Mouse (Mus musculus) limb, embryonic 11.5 days (tissue): Measurements from ENCODE around the gene Tmed5. TPM values are rescaled to one million over a fixed set of nuclear protein-coding genes. Genes with fewer than 3 reads are reported as not detected.

Source experiments
- ATAC-seq: fragments of 200-750 bp; cut with Nextera tagmentation; 2 replicates; pipeline ENCODE4 v1.8.0; 2017; ENCODE audit warnings: low read depth; ENCODE audit not compliant: insufficient number of reproducible peaks, low FRiP score, low TSS enrichment
- DNase-seq: peaks from one replicate; pipeline ENCODE4 v3.0.0-alpha.2; 2015; ENCODE audit warnings: low spot score
- H3K27ac ChIP-seq: fragments of 300-500 bp; sonication (generic); replicated peaks from 2 replicates; pipeline ENCODE4 v1.5.1; 2014; ENCODE audit warnings: low read depth, mild to moderate bottlenecking, low read length
- H3K27me3 ChIP-seq: fragments of 300-500 bp; sonication (generic); 2 replicates; pipeline ENCODE4 v1.6.1; 2014; ENCODE audit warnings: mild to moderate bottlenecking, low read length, mixed read lengths; ENCODE audit not compliant: control insufficient read depth, insufficient read depth
- H3K36me3 ChIP-seq: fragments of 300-500 bp; sonication (generic); 2 replicates; pipeline ENCODE4 v1.6.1; 2014; ENCODE audit warnings: mild to moderate bottlenecking, low read length, moderate library complexity, mixed read lengths; ENCODE audit not compliant: control insufficient read depth, insufficient read depth
- H3K4me1 ChIP-seq: fragments of 300-500 bp; sonication (generic); 2 replicates; pipeline ENCODE4 v1.6.1; 2014; ENCODE audit warnings: low read length, mixed read lengths; ENCODE audit not compliant: control insufficient read depth, insufficient read depth
- H3K4me2 ChIP-seq: fragments of 300-500 bp; sonication (generic); 2 replicates; pipeline ENCODE4 v1.6.1; 2014; ENCODE audit warnings: low read depth, mild to moderate bottlenecking, moderate library complexity; ENCODE audit not compliant: severe bottlenecking
- H3K4me3 ChIP-seq: fragments of 300-500 bp; sonication (generic); 2 replicates; pipeline ENCODE4 v1.5.1; 2014; ENCODE audit warnings: low read depth, low read length
- H3K9ac ChIP-seq: fragments of 300-500 bp; sonication (generic); 2 replicates; pipeline ENCODE4 v1.6.1; 2014; ENCODE audit warnings: mild to moderate bottlenecking, low read length
- H3K9me3 ChIP-seq: fragments of 300-500 bp; sonication (generic); 2 replicates; pipeline ENCODE4 v1.6.1; 2016; ENCODE audit warnings: low read length; ENCODE audit not compliant: control insufficient read depth
- WGBS: fragments of 180-500 bp; shearing (Covaris S2); extraction: QIAGEN DNeasy Blood & Tissue Kit; methylation state at CpG from one replicate; pipeline ENCODE4 v1.1.7; 2014; 5-methylcytosine and 5-hydroxymethylcytosine counted together
- polyA plus RNA-seq: library from polyadenylated mRNA; unstranded; fragments of >200 nt; fragmentation: Nextera tagmentation; extraction: Ambion mirVana; gene quantifications from 2 replicates; pipeline ENCODE4 v1.2.1, GENCODE M21; 2014

The Tmed5 gene
- polyA plus RNA-seq, 1 experiment from 2014 or later = 28.1 TPM

DNA sequence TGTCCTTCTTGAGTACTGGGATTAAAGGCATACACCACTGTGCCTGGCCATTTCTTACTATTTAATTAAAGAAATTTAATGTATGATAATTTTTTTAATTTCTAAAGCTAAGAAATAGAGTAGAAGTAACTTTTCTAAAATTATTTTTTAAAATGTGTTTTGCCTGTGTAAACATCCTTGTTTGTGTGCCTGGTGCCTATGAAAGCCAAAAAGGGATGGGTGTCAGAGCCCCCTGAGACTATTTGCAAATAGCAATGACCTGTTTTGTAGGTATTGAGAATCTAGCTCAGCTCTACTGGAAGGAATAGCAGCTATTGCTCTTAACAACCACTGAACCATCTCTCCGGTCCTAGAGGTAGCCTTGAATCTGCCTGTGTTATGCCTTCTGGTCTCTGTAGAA, 60.1 kb downstream of the Tmed5 start:
- H3K9me3 ChIP-seq = no peaks in the 10 kb centered on the region
- no peaks in the 10 kb centered on the region for H3K4me1 ChIP-seq
- WGBS = 87% methylated on average over 1 of the region's 1 CpGs
- DNase-seq = no peak
- H3K9ac ChIP-seq = no peak overlapping the region
- no peak overlapping the region for H3K4me3 ChIP-seq
- no peak for ATAC-seq
- no peaks in the 10 kb centered on the region for H3K27me3 ChIP-seq
- no peak overlapping the region for H3K4me2 ChIP-seq
- H3K36me3 ChIP-seq = peaks cover 19% of the 10 kb centered on the region
- no peak overlapping the region for H3K27ac ChIP-seq

DNA sequence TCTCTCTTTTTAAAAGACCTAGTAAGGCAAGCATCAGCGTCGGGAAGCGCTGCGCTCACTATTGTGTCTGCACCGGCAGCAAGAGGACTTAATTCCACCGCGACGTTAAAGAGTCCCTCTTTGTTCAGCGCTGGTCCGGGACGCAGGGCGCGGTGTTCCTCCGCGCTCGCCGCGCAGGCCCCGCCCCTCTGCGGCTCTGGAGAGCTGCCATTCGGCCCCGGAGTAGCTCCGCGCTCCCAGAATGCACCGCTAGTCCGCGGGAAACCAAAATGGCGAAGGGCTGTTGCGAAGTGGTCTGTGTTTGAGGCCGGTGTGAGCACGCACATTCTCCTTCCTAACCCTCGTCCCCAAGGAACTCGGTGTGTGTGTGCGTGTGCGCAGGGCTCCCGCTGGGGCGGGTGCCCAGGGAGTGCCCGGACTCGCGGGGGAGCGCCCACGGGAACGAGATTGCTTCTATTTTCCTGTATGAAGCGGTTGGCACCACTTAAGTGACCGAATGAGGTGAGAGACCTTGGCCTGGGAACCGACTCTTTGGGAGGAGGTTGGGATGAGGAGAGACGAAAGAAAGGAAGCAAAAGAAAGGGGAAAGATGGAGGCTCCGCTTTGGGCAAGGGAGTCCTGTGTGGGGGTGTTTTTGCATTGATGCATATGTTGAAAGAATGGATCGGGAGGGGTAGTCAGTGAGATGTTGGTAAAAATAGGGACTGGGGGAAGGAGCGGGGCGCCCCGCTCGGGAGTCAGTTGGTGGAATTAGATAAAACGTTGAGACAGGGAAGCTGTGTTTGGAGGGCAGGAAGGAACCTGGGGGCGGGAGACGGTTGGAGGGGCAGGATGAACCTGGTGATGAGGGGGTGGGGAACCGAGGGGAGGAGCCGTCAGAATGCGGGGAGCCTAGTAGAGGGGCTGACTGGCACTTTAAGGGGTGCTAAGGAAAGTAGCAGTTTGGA, 66.7 kb downstream of the Tmed5 start, which contains the start of gene Mtf2:
Gene Mtf2 (plus strand): TSS at position 210 of the 947 bp plus-strand sequence.
- no peaks in the 10 kb centered on the region for H3K9me3 ChIP-seq
- no peaks in the 10 kb centered on the region for H3K27me3 ChIP-seq
- ATAC-seq (peak; percentile 95), DNase-seq (peak; percentile 97)
- peak within 1 kb of the TSS; percentile 99 for H3K9ac ChIP-seq
- H3K4me2 ChIP-seq = peak within 1 kb of the TSS; percentile 61
- peak within 1 kb of the TSS; percentile 87 for H3K27ac ChIP-seq
- peaks cover 7% of the 10 kb centered on the region for H3K36me3 ChIP-seq
- H3K4me3 ChIP-seq = peak within 1 kb of the TSS; percentile 98
- H3K4me1 ChIP-seq = no peaks in the 10 kb centered on the region
- under 1% methylated on average over 59 of the region's 59 CpGs for WGBS

DNA sequence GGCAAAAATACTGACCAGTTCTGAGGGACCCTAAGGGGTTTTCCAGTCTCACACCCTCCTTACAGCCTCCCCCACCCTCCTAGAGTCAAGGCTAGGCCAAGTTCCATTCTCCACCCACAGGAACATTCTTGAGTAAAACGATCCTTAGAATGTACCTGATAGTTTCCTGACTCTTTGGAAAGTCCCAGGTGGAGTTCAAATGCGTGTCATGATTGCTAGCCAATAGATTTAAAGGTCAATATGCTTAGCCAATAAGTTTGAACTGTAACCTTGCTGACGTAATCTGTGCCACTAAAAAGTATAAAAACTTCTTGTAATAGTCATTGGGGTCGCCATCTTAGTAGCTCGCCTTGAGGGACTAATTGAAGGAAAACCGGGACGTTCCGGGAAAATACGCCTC, 72.0 kb downstream of the Tmed5 start:
- H3K9ac ChIP-seq = no peak overlapping the region
- H3K36me3 ChIP-seq = no peaks in the 10 kb centered on the region
- ATAC-seq (no peak), DNase-seq (no peak)
- no peak overlapping the region for H3K4me3 ChIP-seq
- no peaks in the 10 kb centered on the region for H3K9me3 ChIP-seq
- H3K27me3 ChIP-seq = no peaks in the 10 kb centered on the region
- no peak overlapping the region for H3K27ac ChIP-seq
- 95% methylated on average over 9 of the region's 9 CpGs for WGBS
- no peak overlapping the region for H3K4me2 ChIP-seq
- H3K4me1 ChIP-seq = no peaks in the 10 kb centered on the region

Other genes starting within 250 kb of the Tmed5 start
- 91.0 and 95.9 TPM in 2 replicates for gene Rpl5, start 232.1 kb downstream of the Tmed5 start, polyA plus RNA-seq
- 17.6 and 18.8 TPM in 2 replicates for gene Fam69a, start 145.5 kb downstream of the Tmed5 start, polyA plus RNA-seq
- 170 and 172 TPM in 2 replicates for gene Mtf2, start 66.9 kb downstream of the Tmed5 start, polyA plus RNA-seq
- 12.6 and 15.3 TPM in 2 replicates for gene Ccdc18, start 255 bp upstream of the Tmed5 start, polyA plus RNA-seq
- gene Dr1, start 136.3 kb upstream of the Tmed5 start, polyA plus RNA-seq = 53.0 and 58.0 TPM in 2 replicates
- gene Pigg, start 180.0 kb upstream of the Tmed5 start, polyA plus RNA-seq = 3.1 and 3.6 TPM in 2 replicates
- gene Gm42517, start 235.3 kb upstream of the Tmed5 start, polyA plus RNA-seq = not detected in 2 replicates